Mouse (Mus musculus): ENCODE measurements around the gene Spem1. TPM values are rescaled to one million over a fixed set of nuclear protein-coding genes. Genes with fewer than 3 reads are reported as not detected.

Gene Spem1
- polyA plus RNA-seq, 1 experiment from 2014 or later: not detected

DNA sequence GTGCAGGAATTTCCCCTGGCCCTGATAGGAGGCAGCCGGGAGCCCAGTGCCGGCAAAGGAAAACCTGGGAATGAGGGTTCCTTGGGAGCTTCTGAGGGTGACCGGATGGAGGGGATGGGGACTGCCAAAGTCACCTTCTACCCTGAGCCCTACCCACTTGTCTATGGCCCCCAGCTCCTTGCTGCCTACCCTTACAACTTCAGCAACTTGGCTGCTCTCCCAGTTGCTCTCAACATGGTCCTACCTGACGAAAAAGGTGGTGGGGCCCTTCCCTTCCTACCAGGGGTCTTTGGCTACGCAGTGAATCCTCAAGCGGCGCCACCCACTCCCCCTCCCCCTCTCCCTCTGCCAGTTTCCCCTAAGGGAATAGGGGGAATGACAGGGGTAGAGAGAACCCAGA, 43.0 kb downstream of the Spem1 start:
- Histone ChIP-seq H3K9me3 (replicated peaks; ENCODE audit: control insufficient read depth, low read length) (no peaks in the 10 kb centered on the region), H3K27ac (ENCODE audit: low read length) (no peak overlapping the region), H3K4me3 (ENCODE audit: low read length) (no peak overlapping the region), H3K27me3 (ENCODE audit: control insufficient read depth, insufficient read depth, low read length) (no peaks in the 10 kb centered on the region), H3K9ac (ENCODE audit: low read length) (0 out of 2 replicates have a peak overlapping the region, but pooled peaks have one; percentile 11), H3K4me1 (ENCODE audit: control insufficient read depth, insufficient read depth, low read length) (peaks cover 9% of the 10 kb centered on the region), H3K4me2 (ENCODE audit: low read depth, low read length) (no peak overlapping the region), H3K36me3 (ENCODE audit: control insufficient read depth, insufficient read depth) (no peaks in the 10 kb centered on the region; the same call in 1 of the 2 replicates)
- ATAC-seq (replicated peaks; ENCODE audit: extremely low read depth, insufficient read depth, low FRiP score): 0 out of 2 replicates have a peak, but pooled peaks have one; percentile 12
- WGBS: 44% methylated on average over 7 of the region's 7 CpGs

DNA sequence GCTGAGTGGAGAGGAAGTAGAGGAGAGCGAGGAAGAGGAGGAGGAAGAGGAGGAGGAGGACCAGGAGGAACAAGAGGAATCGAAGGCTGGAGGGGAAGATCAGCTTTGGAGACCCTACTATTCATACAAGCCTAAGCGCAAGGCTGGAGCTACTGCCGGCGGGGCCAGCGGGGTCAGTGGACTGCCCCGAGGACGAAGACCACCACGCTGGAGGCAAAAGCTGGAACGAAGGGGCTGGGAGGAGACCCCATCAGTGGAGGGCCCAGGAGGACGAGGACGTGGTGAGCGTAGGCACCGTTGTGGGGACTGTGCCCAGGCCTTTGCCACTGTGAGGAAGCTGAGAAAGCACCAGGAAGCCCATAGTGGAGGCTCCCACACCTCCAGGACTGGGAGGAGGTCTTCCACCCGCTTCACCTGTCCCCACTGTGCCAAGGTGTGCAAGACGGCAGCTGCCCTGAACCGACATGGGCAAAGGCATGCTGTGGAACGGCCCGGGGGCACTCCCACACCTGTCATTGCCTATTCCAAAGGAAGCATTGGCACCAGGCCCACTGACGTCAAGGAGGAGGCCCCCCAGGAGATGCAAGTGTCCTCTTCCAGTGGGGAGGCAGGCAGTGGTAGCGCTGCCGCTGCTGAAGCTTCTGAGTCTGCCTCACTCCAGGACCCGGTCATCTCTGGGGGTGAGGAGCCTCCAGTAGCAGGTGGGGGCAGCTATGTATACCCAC, 43.6 kb downstream of the Spem1 start:
- no peak overlapping the region for H3K4me2 ChIP-seq (ENCODE audit: low read depth, low read length)
- no peak for ATAC-seq (replicated peaks; ENCODE audit: extremely low read depth, insufficient read depth, low FRiP score)
- 68% methylated on average over 23 of the region's 23 CpGs for WGBS
- H3K27ac ChIP-seq (ENCODE audit: low read length): no peak overlapping the region
- H3K4me1 ChIP-seq (ENCODE audit: control insufficient read depth, insufficient read depth, low read length): peaks cover 9% of the 10 kb centered on the region
- H3K4me3 ChIP-seq (ENCODE audit: low read length): no peak overlapping the region
- H3K36me3 ChIP-seq (ENCODE audit: control insufficient read depth, insufficient read depth): no peaks in the 10 kb centered on the region; the same call in 1 of the 2 replicates
- no peak overlapping the region; the same call in 1 of the 2 replicates for H3K9ac ChIP-seq (ENCODE audit: low read length)
- H3K9me3 ChIP-seq (replicated peaks; ENCODE audit: control insufficient read depth, low read length): no peaks in the 10 kb centered on the region
- no peaks in the 10 kb centered on the region for H3K27me3 ChIP-seq (ENCODE audit: control insufficient read depth, insufficient read depth, low read length)

DNA sequence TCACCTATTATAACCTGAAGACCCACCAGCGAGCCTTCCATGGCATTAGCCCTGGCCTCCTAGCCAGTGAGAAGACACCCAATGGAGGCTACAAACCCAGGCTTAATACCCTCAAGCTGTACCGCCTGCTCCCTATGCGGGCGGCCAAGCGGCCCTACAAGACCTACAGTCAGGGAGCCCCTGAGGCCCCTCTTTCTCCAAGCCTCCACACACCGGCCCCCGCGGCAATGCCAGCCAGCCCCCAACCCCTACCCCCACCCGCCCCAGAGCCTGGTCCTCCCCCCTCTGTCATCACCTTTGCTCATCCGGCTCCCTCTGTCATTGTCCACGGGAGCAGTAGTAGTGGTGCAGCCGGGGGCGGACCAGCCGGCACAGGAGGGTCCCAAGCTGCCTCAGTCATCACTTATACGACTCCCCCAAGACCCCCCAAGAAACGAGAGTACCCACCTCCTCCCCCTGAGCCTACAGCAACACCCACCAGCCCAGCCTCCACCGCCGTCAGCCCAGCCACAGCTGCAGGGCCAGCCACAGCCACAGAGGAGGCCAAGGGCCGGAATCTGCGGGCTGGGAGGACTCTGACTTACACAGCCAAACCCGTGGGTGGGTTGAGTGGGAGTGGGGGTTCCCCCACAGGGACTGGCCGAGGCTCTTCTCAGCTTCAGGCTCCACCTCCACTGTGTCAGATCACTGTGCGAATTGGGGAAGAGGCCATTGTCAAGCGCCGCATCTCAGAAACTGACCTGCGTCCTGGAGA, 44.3 kb downstream of the Spem1 start:
- WGBS: 62% methylated on average over 26 of the region's 26 CpGs
- Histone ChIP-seq H3K27ac (ENCODE audit: low read length) (no peak overlapping the region), H3K27me3 (ENCODE audit: control insufficient read depth, insufficient read depth, low read length) (no peaks in the 10 kb centered on the region), H3K36me3 (ENCODE audit: control insufficient read depth, insufficient read depth) (no peaks in the 10 kb centered on the region; the same call in 1 of the 2 replicates), H3K4me1 (ENCODE audit: control insufficient read depth, insufficient read depth, low read length) (peaks cover 9% of the 10 kb centered on the region), H3K9me3 (replicated peaks; ENCODE audit: control insufficient read depth, low read length) (no peaks in the 10 kb centered on the region), H3K4me3 (ENCODE audit: low read length) (no peak overlapping the region), H3K4me2 (ENCODE audit: low read depth, low read length) (no peak overlapping the region), H3K9ac (ENCODE audit: low read length) (no peak overlapping the region; the same call in 1 of the 2 replicates)
- ATAC-seq (replicated peaks; ENCODE audit: extremely low read depth, insufficient read depth, low FRiP score): no peak

DNA sequence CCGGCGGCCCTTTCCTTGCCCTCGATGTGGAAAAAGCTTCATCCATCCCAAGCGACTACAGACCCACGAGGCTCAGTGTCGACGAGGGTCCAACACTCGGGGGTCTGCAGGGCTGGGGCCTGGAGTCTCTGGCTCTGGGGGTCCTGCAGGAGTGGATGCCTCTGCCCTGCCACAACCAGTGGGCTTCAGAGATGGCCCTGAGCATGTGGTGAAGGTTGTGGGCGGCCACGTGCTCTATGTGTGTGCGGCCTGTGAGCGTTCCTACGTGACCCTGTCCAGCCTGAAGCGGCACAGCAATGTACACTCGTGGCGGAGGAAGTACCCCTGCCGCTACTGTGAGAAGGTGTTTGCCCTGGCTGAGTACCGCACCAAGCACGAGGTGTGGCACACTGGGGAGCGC, 45.5 kb downstream of the Spem1 start:
- no peak for ATAC-seq (replicated peaks; ENCODE audit: extremely low read depth, insufficient read depth, low FRiP score)
- H3K4me2 ChIP-seq (ENCODE audit: low read depth, low read length): no peak overlapping the region
- no peaks in the 10 kb centered on the region; the same call in 1 of the 2 replicates for H3K36me3 ChIP-seq (ENCODE audit: control insufficient read depth, insufficient read depth)
- no peak overlapping the region for H3K9ac ChIP-seq (ENCODE audit: low read length)
- H3K9me3 ChIP-seq (replicated peaks; ENCODE audit: control insufficient read depth, low read length): no peaks in the 10 kb centered on the region
- no peak overlapping the region for H3K27ac ChIP-seq (ENCODE audit: low read length)
- no peaks in the 10 kb centered on the region for H3K27me3 ChIP-seq (ENCODE audit: control insufficient read depth, insufficient read depth, low read length)
- peaks cover 9% of the 10 kb centered on the region for H3K4me1 ChIP-seq (ENCODE audit: control insufficient read depth, insufficient read depth, low read length)
- no peak overlapping the region for H3K4me3 ChIP-seq (ENCODE audit: low read length)
- 86% methylated on average over 20 of the region's 20 CpGs for WGBS

DNA sequence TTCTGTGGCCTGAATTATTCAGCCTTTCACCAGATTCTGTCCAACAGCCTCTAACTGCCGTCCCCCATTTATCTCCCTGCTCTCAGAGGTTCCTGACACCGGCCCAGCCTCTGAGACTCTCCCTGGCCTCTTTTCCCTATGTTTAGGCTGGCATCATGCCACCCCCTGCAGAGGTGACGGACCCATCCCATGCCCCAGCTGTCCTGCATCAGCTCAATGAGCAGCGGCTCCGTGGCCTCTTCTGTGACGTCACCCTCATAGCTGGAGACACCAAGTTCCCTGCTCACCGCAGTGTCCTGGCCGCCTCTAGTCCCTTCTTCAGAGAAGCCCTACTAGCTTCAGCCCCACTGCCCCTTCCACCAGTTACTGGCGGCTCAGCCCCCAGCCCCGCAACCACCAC, 46.3 kb downstream of the Spem1 start:
- ATAC-seq (replicated peaks; ENCODE audit: extremely low read depth, insufficient read depth, low FRiP score): no peak
- no peak overlapping the region for H3K9ac ChIP-seq (ENCODE audit: low read length)
- WGBS: 61% methylated on average over 10 of the region's 10 CpGs
- H3K27me3 ChIP-seq (ENCODE audit: control insufficient read depth, insufficient read depth, low read length): no peaks in the 10 kb centered on the region
- H3K4me2 ChIP-seq (ENCODE audit: low read depth, low read length): no peak overlapping the region
- H3K36me3 ChIP-seq (ENCODE audit: control insufficient read depth, insufficient read depth): no peaks in the 10 kb centered on the region; the same call in 1 of the 2 replicates
- H3K27ac ChIP-seq (ENCODE audit: low read length): no peak overlapping the region
- H3K9me3 ChIP-seq (replicated peaks; ENCODE audit: control insufficient read depth, low read length): no peaks in the 10 kb centered on the region
- peaks cover 9% of the 10 kb centered on the region for H3K4me1 ChIP-seq (ENCODE audit: control insufficient read depth, insufficient read depth, low read length)
- H3K4me3 ChIP-seq (ENCODE audit: low read length): no peak overlapping the region

DNA sequence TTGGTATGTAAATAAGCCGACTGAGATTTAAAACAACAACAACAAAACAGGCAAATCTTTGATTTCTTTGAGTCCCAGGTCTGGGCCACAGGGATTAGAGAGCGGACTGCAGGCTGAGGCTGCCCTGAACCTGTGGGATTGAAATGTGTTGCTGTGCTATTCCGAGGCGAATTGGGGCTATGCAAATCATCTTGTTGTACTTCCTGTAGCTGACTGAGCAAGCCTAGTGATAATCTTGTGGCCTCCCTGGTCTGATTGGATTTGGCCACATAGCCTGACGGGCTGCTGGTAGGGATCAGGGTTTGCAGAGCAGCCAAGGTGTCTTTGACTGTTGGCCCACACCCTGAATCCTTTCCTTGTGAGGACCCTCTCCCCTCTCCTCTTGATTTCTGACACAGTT, 47.0 kb downstream of the Spem1 start:
- H3K36me3 ChIP-seq (ENCODE audit: control insufficient read depth, insufficient read depth): no peaks in the 10 kb centered on the region; the same call in 1 of the 2 replicates
- H3K9ac ChIP-seq (ENCODE audit: low read length): no peak overlapping the region
- H3K4me1 ChIP-seq (ENCODE audit: control insufficient read depth, insufficient read depth, low read length): peaks cover 9% of the 10 kb centered on the region
- H3K4me3 ChIP-seq (ENCODE audit: low read length): no peak overlapping the region
- no peaks in the 10 kb centered on the region for H3K9me3 ChIP-seq (replicated peaks; ENCODE audit: control insufficient read depth, low read length)
- H3K27ac ChIP-seq (ENCODE audit: low read length): no peak overlapping the region
- H3K4me2 ChIP-seq (ENCODE audit: low read depth, low read length): no peak overlapping the region
- WGBS: 60% methylated on average over 5 of the region's 5 CpGs
- no peaks in the 10 kb centered on the region for H3K27me3 ChIP-seq (ENCODE audit: control insufficient read depth, insufficient read depth, low read length)
- no peak for ATAC-seq (replicated peaks; ENCODE audit: extremely low read depth, insufficient read depth, low FRiP score)

Other genes with a start within 250 kb of the Spem1 start
- gene Wrap53, start 241.9 kb downstream of the Spem1 start, polyA plus RNA-seq (2015; fragmentation: Nextera tagmentation; extraction: Ambion mirVana): 15.1 and 16.5 TPM in 2 replicates
- gene Trp53, start 241.8 kb downstream of the Spem1 start, polyA plus RNA-seq (2015; fragmentation: Nextera tagmentation; extraction: Ambion mirVana): 79.1 and 87.0 TPM in 2 replicates
- 22.3 and 25.6 TPM in 2 replicates for gene Atp1b2, start 216.2 kb downstream of the Spem1 start, polyA plus RNA-seq (2015; fragmentation: Nextera tagmentation; extraction: Ambion mirVana)
- 0.20 TPM in 1 of 2 replicates, not detected in the other for gene Shbg, start 204.3 kb downstream of the Spem1 start, polyA plus RNA-seq (2015; fragmentation: Nextera tagmentation; extraction: Ambion mirVana)
- gene Sat2, start 200.2 kb downstream of the Spem1 start, polyA plus RNA-seq (2015; fragmentation: Nextera tagmentation; extraction: Ambion mirVana): 13.0 and 13.8 TPM in 2 replicates
- gene Fxr2, start 189.2 kb downstream of the Spem1 start, polyA plus RNA-seq (2015; fragmentation: Nextera tagmentation; extraction: Ambion mirVana): 22.1 and 25.4 TPM in 2 replicates
- not detected in 2 replicates for gene Sox15, start 166.9 kb downstream of the Spem1 start, polyA plus RNA-seq (2015; fragmentation: Nextera tagmentation; extraction: Ambion mirVana)
- gene Mpdu1, start 159.5 kb downstream of the Spem1 start, polyA plus RNA-seq (2015; fragmentation: Nextera tagmentation; extraction: Ambion mirVana): 40.1 and 44.0 TPM in 2 replicates
- 10.0 and 12.3 TPM in 2 replicates for gene Cd68, start 156.0 kb downstream of the Spem1 start, polyA plus RNA-seq (2015; fragmentation: Nextera tagmentation; extraction: Ambion mirVana)
- gene Eif4a1, start 149.8 kb downstream of the Spem1 start, polyA plus RNA-seq (2015; fragmentation: Nextera tagmentation; extraction: Ambion mirVana): 337 and 346 TPM in 2 replicates
- gene Senp3, start 140.1 kb downstream of the Spem1 start, polyA plus RNA-seq (2015; fragmentation: Nextera tagmentation; extraction: Ambion mirVana): 55.8 and 58.0 TPM in 2 replicates
- gene Tnfsf13, start 136.4 kb downstream of the Spem1 start, polyA plus RNA-seq (2015; fragmentation: Nextera tagmentation; extraction: Ambion mirVana): 0.45 and 0.85 TPM in 2 replicates
- gene Tnfsf12, start 126.3 kb downstream of the Spem1 start, polyA plus RNA-seq (2015; fragmentation: Nextera tagmentation; extraction: Ambion mirVana): 5.9 and 7.8 TPM in 2 replicates
- gene Tnfsfm13, start 126.1 kb downstream of the Spem1 start, polyA plus RNA-seq (2015; fragmentation: Nextera tagmentation; extraction: Ambion mirVana): 3.1 and 3.5 TPM in 2 replicates
- gene Polr2a, start 63.5 kb downstream of the Spem1 start, polyA plus RNA-seq (2015; fragmentation: Nextera tagmentation; extraction: Ambion mirVana): 13.8 and 16.9 TPM in 2 replicates
- 0.16 and 0.18 TPM in 2 replicates for gene Slc35g3, start 60.2 kb downstream of the Spem1 start, polyA plus RNA-seq (2015; fragmentation: Nextera tagmentation; extraction: Ambion mirVana)
- gene Zbtb4, start 56.3 kb downstream of the Spem1 start, polyA plus RNA-seq (2015; fragmentation: Nextera tagmentation; extraction: Ambion mirVana): 3.6 TPM in 2 replicates
- 5.8 and 6.0 TPM in 2 replicates for gene Chrnb1, start 26.2 kb downstream of the Spem1 start, polyA plus RNA-seq (2015; fragmentation: Nextera tagmentation; extraction: Ambion mirVana)
- gene Fgf11, start 20.3 kb downstream of the Spem1 start, polyA plus RNA-seq (2015; fragmentation: Nextera tagmentation; extraction: Ambion mirVana): 2.2 and 3.0 TPM in 2 replicates
- 3.1 TPM in 2 replicates for gene Tmem102, start 16.6 kb downstream of the Spem1 start, polyA plus RNA-seq (2015; fragmentation: Nextera tagmentation; extraction: Ambion mirVana)
- gene Gm39566, start 6.9 kb downstream of the Spem1 start, polyA plus RNA-seq (2015; fragmentation: Nextera tagmentation; extraction: Ambion mirVana): not detected in 2 replicates
- gene Spem2, start 3.7 kb downstream of the Spem1 start, polyA plus RNA-seq (2015; fragmentation: Nextera tagmentation; extraction: Ambion mirVana): not detected in 2 replicates
- gene Nlgn2, start 15.6 kb upstream of the Spem1 start, polyA plus RNA-seq (2015; fragmentation: Nextera tagmentation; extraction: Ambion mirVana): 1.6 and 2.0 TPM in 2 replicates
- gene Tmem256, start 16.3 kb upstream of the Spem1 start, polyA plus RNA-seq (2015; fragmentation: Nextera tagmentation; extraction: Ambion mirVana): 258 and 323 TPM in 2 replicates
- 72.1 and 74.9 TPM in 2 replicates for gene Plscr3, start 24.2 kb upstream of the Spem1 start, polyA plus RNA-seq (2015; fragmentation: Nextera tagmentation; extraction: Ambion mirVana)
- 0.26 and 0.90 TPM in 2 replicates for gene Tnk1, start 36.5 kb upstream of the Spem1 start, polyA plus RNA-seq (2015; fragmentation: Nextera tagmentation; extraction: Ambion mirVana)
- gene Tmem95, start 55.8 kb upstream of the Spem1 start, polyA plus RNA-seq (2015; fragmentation: Nextera tagmentation; extraction: Ambion mirVana): not detected in 2 replicates
- gene Kctd11, start 59.2 kb upstream of the Spem1 start, polyA plus RNA-seq (2015; fragmentation: Nextera tagmentation; extraction: Ambion mirVana): 3.9 and 4.3 TPM in 2 replicates
- gene Acap1, start 73.4 kb upstream of the Spem1 start, polyA plus RNA-seq (2015; fragmentation: Nextera tagmentation; extraction: Ambion mirVana): 10.8 and 19.9 TPM in 2 replicates
- 4.1 and 4.4 TPM in 2 replicates for gene 2810408A11Rik, start 78.8 kb upstream of the Spem1 start, polyA plus RNA-seq (2015; fragmentation: Nextera tagmentation; extraction: Ambion mirVana)
- 7.4 and 8.7 TPM in 2 replicates for gene Neurl4, start 78.9 kb upstream of the Spem1 start, polyA plus RNA-seq (2015; fragmentation: Nextera tagmentation; extraction: Ambion mirVana)
- 50.1 and 51.2 TPM in 2 replicates for gene Gps2, start 91.7 kb upstream of the Spem1 start, polyA plus RNA-seq (2015; fragmentation: Nextera tagmentation; extraction: Ambion mirVana)
- gene Eif5a, start 99.8 kb upstream of the Spem1 start, polyA plus RNA-seq (2015; fragmentation: Nextera tagmentation; extraction: Ambion mirVana): 1,137 and 1,317 TPM in 2 replicates
- 5.3 and 7.3 TPM in 2 replicates for gene Ybx2, start 113.6 kb upstream of the Spem1 start, polyA plus RNA-seq (2015; fragmentation: Nextera tagmentation; extraction: Ambion mirVana)
- gene Slc2a4, start 126.0 kb upstream of the Spem1 start, polyA plus RNA-seq (2015; fragmentation: Nextera tagmentation; extraction: Ambion mirVana): 56.1 and 58.4 TPM in 2 replicates
- 7.5 and 14.4 TPM in 2 replicates for gene Cldn7, start 142.6 kb upstream of the Spem1 start, polyA plus RNA-seq (2015; fragmentation: Nextera tagmentation; extraction: Ambion mirVana)
- 23.9 and 25.0 TPM in 2 replicates for gene Ctdnep1, start 159.0 kb upstream of the Spem1 start, polyA plus RNA-seq (2015; fragmentation: Nextera tagmentation; extraction: Ambion mirVana)
- gene Elp5, start 160.3 kb upstream of the Spem1 start, polyA plus RNA-seq (2015; fragmentation: Nextera tagmentation; extraction: Ambion mirVana): 111 and 116 TPM in 2 replicates
- gene Gabarap, start 169.0 kb upstream of the Spem1 start, polyA plus RNA-seq (2015; fragmentation: Nextera tagmentation; extraction: Ambion mirVana): 421 and 428 TPM in 2 replicates
- 42.0 and 43.9 TPM in 2 replicates for gene Phf23, start 173.6 kb upstream of the Spem1 start, polyA plus RNA-seq (2015; fragmentation: Nextera tagmentation; extraction: Ambion mirVana)
- 17.1 and 19.2 TPM in 2 replicates for gene Dvl2, start 178.4 kb upstream of the Spem1 start, polyA plus RNA-seq (2015; fragmentation: Nextera tagmentation; extraction: Ambion mirVana)
- 276 and 298 TPM in 2 replicates for gene Acadvl, start 193.2 kb upstream of the Spem1 start, polyA plus RNA-seq (2015; fragmentation: Nextera tagmentation; extraction: Ambion mirVana)
- 4.6 and 4.7 TPM in 2 replicates for gene Dlg4, start 194.8 kb upstream of the Spem1 start, polyA plus RNA-seq (2015; fragmentation: Nextera tagmentation; extraction: Ambion mirVana)
- not detected in 2 replicates for gene Asgr1, start 231.9 kb upstream of the Spem1 start, polyA plus RNA-seq (2015; fragmentation: Nextera tagmentation; extraction: Ambion mirVana)

All from heart, embryonic 16.5 days (tissue).